Mouse (Mus musculus) CH12.LX (cell line): ENCODE data around the gene Ssx2ip. TPM values are rescaled to one million over a fixed set of nuclear protein-coding genes. Genes with fewer than 3 reads are reported as not detected.
"Not testable (repeated sequence)": the region's sequence is repeated elsewhere in the genome, so short reads cannot be mapped to it uniquely, and the experiment has no call there.

Experiments used
- DNase-seq: peaks from one replicate; pipeline ENCODE4 v3.0.0-alpha.2; 2013; ENCODE audit errors: extremely low read depth
- H3K27ac ChIP-seq: 2 replicates; pipeline ENCODE4 v1.5.1; 2012; ENCODE audit warnings: low read depth, mild to moderate bottlenecking, control low read depth, moderate library complexity; ENCODE audit not compliant: insufficient read depth
- H3K27me3 ChIP-seq: replicated peaks from 2 replicates; pipeline ENCODE3; 2012; ENCODE audit warnings: inconsistent platforms
- H3K36me3 ChIP-seq, 2 experiments: replicated peaks in 1 of 2; 2 replicates each; pipeline versions ENCODE3 to v1.6.1; 2012; ENCODE audit warnings: inconsistent platforms in 1 of 2, low read length in 1 of 2, mild to moderate bottlenecking in 1 of 2, mixed read lengths in 1 of 2, moderate library complexity in 1 of 2; ENCODE audit not compliant: control insufficient read depth in 1 of 2, insufficient read depth in 1 of 2
- H3K4me1 ChIP-seq, 2 experiments: 2 replicates each; pipeline ENCODE4 v1.6.1; 2012; ENCODE audit warnings: inconsistent platforms in 1 of 2, moderate library complexity in 1 of 2; ENCODE audit not compliant: insufficient read depth in 2 of 2, control insufficient read depth in 1 of 2
- H3K4me2 ChIP-seq: 2 replicates; pipeline ENCODE4 v1.6.1; 2012; ENCODE audit warnings: low read depth, mild to moderate bottlenecking, control low read depth; ENCODE audit not compliant: poor library complexity, insufficient read depth, severe bottlenecking
- H3K4me3 ChIP-seq, 3 experiments: fragments of 150-350 bp in 1 of 3; sonication (generic) in 1 of 3; replicated peaks in 1 of 3; 2 replicates each; pipeline versions ENCODE3 to v1.5.1; 2011 to 2012; ENCODE audit warnings: low read depth in 2 of 3, low read length in 2 of 3, mild to moderate bottlenecking in 2 of 3, moderate library complexity in 2 of 3, control low read depth in 1 of 3, improper control_type of control experiment in 1 of 3, inconsistent platforms in 1 of 3, mixed read lengths in 1 of 3; ENCODE audit not compliant: poor library complexity in 1 of 3
- H3K79me2 ChIP-seq: replicated peaks from 2 replicates; pipeline ENCODE4 v1.6.1; 2012; ENCODE audit warnings: mild to moderate bottlenecking, moderate library complexity; ENCODE audit not compliant: control insufficient read depth, poor library complexity, insufficient read depth, severe bottlenecking; ENCODE audit errors: extremely low read depth
- H3K9ac ChIP-seq: 2 replicates; pipeline ENCODE4 v1.6.1; 2012; ENCODE audit warnings: low read depth, mild to moderate bottlenecking, control low read depth, moderate library complexity; ENCODE audit not compliant: insufficient read depth
- H3K9me3 ChIP-seq: replicated peaks from 2 replicates; pipeline ENCODE3; 2012; ENCODE audit warnings: low read length, inconsistent platforms, mixed read lengths
- CHD1 ChIP-seq: IDR thresholded peaks from 2 replicates; pipeline ENCODE4 v1.6.1; 2012; ENCODE audit warnings: low read depth, low read length, improper control_type of control experiment, inconsistent platforms
- EP300 ChIP-seq: IDR thresholded peaks from 2 replicates; pipeline ENCODE4 v1.6.1; 2011; ENCODE audit warnings: low read length, improper control_type of control experiment
- JUND ChIP-seq: conservative IDR thresholded peaks from 2 replicates; pipeline ENCODE4 v1.6.1; 2011; ENCODE audit warnings: low read depth, low read length, improper control_type of control experiment
- MAZ ChIP-seq: IDR thresholded peaks from 2 replicates; pipeline ENCODE4 v1.6.1; 2012; ENCODE audit warnings: low read depth, mild to moderate bottlenecking, inconsistent platforms, low read length, improper control_type of control experiment, moderate library complexity
- MXI1 ChIP-seq: IDR thresholded peaks from 2 replicates; pipeline ENCODE4 v1.6.1; 2011; ENCODE audit warnings: mild to moderate bottlenecking, low read depth, low read length, improper control_type of control experiment
- NELFE ChIP-seq: IDR thresholded peaks from 2 replicates; pipeline ENCODE4 v1.6.1; 2011; ENCODE audit warnings: low read depth, low read length, improper control_type of control experiment
- NRF1 ChIP-seq: IDR thresholded peaks from 2 replicates; pipeline ENCODE4 v1.6.1; 2014; ENCODE audit warnings: low read depth, mild to moderate bottlenecking, inconsistent platforms, low read length, improper control_type of control experiment, moderate library complexity
- PAX5 ChIP-seq: IDR thresholded peaks from 2 replicates; pipeline ENCODE4 v1.6.1; 2012; ENCODE audit warnings: low read length, inconsistent platforms, mixed read lengths
- POLR2AphosphoS2 ChIP-seq: IDR thresholded peaks from 2 replicates; pipeline ENCODE4 v1.6.1; 2011; ENCODE audit warnings: low read depth, low read length, improper control_type of control experiment
- SMC3 ChIP-seq: IDR thresholded peaks from 2 replicates; pipeline ENCODE4 v1.6.1; 2011; ENCODE audit warnings: low read depth, low read length, improper control_type of control experiment
- USF1 ChIP-seq: IDR thresholded peaks from 2 replicates; pipeline ENCODE4 v1.6.1; 2014; ENCODE audit warnings: low read depth, mild to moderate bottlenecking, inconsistent platforms, low read length, improper control_type of control experiment
- USF2 ChIP-seq: conservative IDR thresholded peaks from 2 replicates; pipeline ENCODE4 v1.6.1; 2011; ENCODE audit warnings: low read depth, low read length, improper control_type of control experiment
- ZC3H11A ChIP-seq: IDR thresholded peaks from 2 replicates; pipeline ENCODE4 v1.6.1; 2012; ENCODE audit warnings: low read depth, mild to moderate bottlenecking, inconsistent platforms, low read length, improper control_type of control experiment
- ZKSCAN1 ChIP-seq: IDR thresholded peaks from 2 replicates; pipeline ENCODE4 v1.6.1; 2012; ENCODE audit warnings: low read depth, inconsistent platforms, low read length, improper control_type of control experiment, borderline replicate concordance
- ZMIZ1 ChIP-seq: IDR thresholded peaks from 2 replicates; pipeline ENCODE4 v1.6.1; 2012; ENCODE audit warnings: low read depth, mild to moderate bottlenecking, inconsistent platforms, low read length, improper control_type of control experiment
- dilution Hi-C: fragments of 300-500 bp; cut with MboI; formaldehyde crosslinking; loops from 2 replicates; pipeline ENCODE4 v1.14.3; 2020; ENCODE audit warnings: low sequenced_read_pairs; ENCODE audit not compliant: extremely low pct_unique_long_range_greater_than_20kb, extremely low pct_ligation_motif_present
- in situ Hi-C: fragments of 300-500 bp; cut with MboI; formaldehyde crosslinking; loops from 3 replicates; pipeline ENCODE4 v1.14.3; 2019; ENCODE audit warnings: low sequenced_read_pairs, low pct_ligation_motif_present, low pct_unique_long_range_greater_than_20kb, mixed read lengths
- polyA plus RNA-seq: library from polyadenylated mRNA; unstranded; fragments of >175 nt; gene quantifications from 2 replicates; pipeline ENCODE4 v1.2.1, GENCODE M21; 2012; ENCODE audit warnings: low read depth; ENCODE audit not compliant: insufficient read length
- total RNA-seq, 2 experiments: library from RNA; depleted of rRNA; stranded (reverse); fragments of 300-350 nt in 1 of 2; fragments of >200 nt in 1 of 2; gene quantifications; 2 replicates each; pipeline ENCODE4 v1.2.3; 2012 to 2014

Ssx2ip gene
- total and polyA plus RNA-seq, 3 experiments = 28.0 to 32.6 (median 31.9) TPM

- no peak overlapping the region for H3K4me3 ChIP-seq
- H3K4me2 ChIP-seq = no peak overlapping the region
- H3K27ac ChIP-seq = no peak overlapping the region
- H3K79me2 ChIP-seq = no peaks in the 10 kb centered on the region
- no peak for DNase-seq
- no peaks in the 10 kb centered on the region for H3K9me3 ChIP-seq
- H3K4me1 ChIP-seq = no peaks in the 10 kb centered on the region
- in situ Hi-C loops = no loop called here
- TF ChIP-seq ZMIZ1 (no peak), CHD1 (no peak), MAZ (no peak), EP300 (no peak), NRF1 (no peak), PAX5 (no peak), USF1 (no peak), JUND (no peak), NELFE (no peak), MXI1 (no peak), SMC3 (no peak), POLR2AphosphoS2 (no peak), USF2 (no peak), ZKSCAN1 (no peak), ZC3H11A (no peak)
- dilution Hi-C loops = no loop called here
- no peak overlapping the region for H3K9ac ChIP-seq
- H3K27me3 ChIP-seq = no peaks in the 10 kb centered on the region
- peaks cover 38 to 83% of the 10 kb centered on the region in 2 experiments for H3K36me3 ChIP-seq
Observed at GRCm38 (mm10) chr3:146426489-146426888, 22.0 kb downstream of the Ssx2ip start.

- H3K4me1 ChIP-seq, H3K79me2 ChIP-seq, H3K4me2 ChIP-seq, H3K4me3 ChIP-seq, H3K9me3 ChIP-seq, dilution Hi-C loops, DNase-seq, in situ Hi-C loops, H3K27ac ChIP-seq, H3K27me3 ChIP-seq, H3K9ac ChIP-seq: not testable (repeated sequence)
- H3K36me3 ChIP-seq = peaks cover 43 to 85% of the 10 kb centered on the region in 2 experiments
Observed at GRCm38 (mm10) chr3:146433063-146433462, 28.6 kb downstream of the Ssx2ip start.
